Mouse (Mus musculus): ENCODE measurements at regions not wholly inside any gene's neighbourhood (a gene's known extent, or its start where the extent isn't known, plus 50 kb on each side); places are given as distances from the start of the nearest gene placed in this dataset.
"Not testable (repeated sequence)": the region's sequence is repeated elsewhere in the genome, so short reads cannot be mapped to it uniquely, and the experiment has no call there.

- not testable (repeated sequence) for H3K9ac ChIP-seq (ENCODE audit: low read depth, low read length); H3K27me3 ChIP-seq (ENCODE audit: control insufficient read depth, insufficient read depth, low read length); H3K4me1 ChIP-seq (ENCODE audit: control insufficient read depth, insufficient read depth, low read length); H3K4me3 ChIP-seq (ENCODE audit: insufficient read depth, low read depth, low read length); DNase-seq (ENCODE audit: extremely low read depth, low read depth, low spot score); H3K27ac ChIP-seq (replicated peaks; ENCODE audit: insufficient read depth, low read depth, low read length); H3K79me2 ChIP-seq (ENCODE audit: control insufficient read depth, insufficient read depth, low read length); H3K36me3 ChIP-seq (ENCODE audit: control insufficient read depth, insufficient read depth, low read length)
- WGBS, result 44% methylated on average over 1 of the region's 1 CpGs
Observed at GRCm38 (mm10) chr14:112534971-112535370, 779.4 kb upstream of the Tpm3-rs7 start.

GRCm38 (mm10) chr14:112535914-112536313, 778.5 kb upstream of the Tpm3-rs7 start:
- H3K36me3 ChIP-seq (ENCODE audit: control insufficient read depth, insufficient read depth, low read length), result no peaks in the 10 kb centered on the region
- no peaks in the 10 kb centered on the region for H3K27me3 ChIP-seq (ENCODE audit: control insufficient read depth, insufficient read depth, low read length)
- no peak overlapping the region for H3K27ac ChIP-seq (replicated peaks; ENCODE audit: insufficient read depth, low read depth, low read length)
- H3K4me3 ChIP-seq (ENCODE audit: insufficient read depth, low read depth, low read length), result no peak overlapping the region
- 62% methylated on average over 3 of the region's 3 CpGs for WGBS
- no peak for DNase-seq (ENCODE audit: extremely low read depth, low read depth, low spot score)
- no peaks in the 10 kb centered on the region for H3K79me2 ChIP-seq (ENCODE audit: control insufficient read depth, insufficient read depth, low read length)
- no peak for TF ChIP-seq CTCF (IDR thresholded peaks at IDR 0.05; ENCODE audit: low read depth, low read length)
- no peak for TF ChIP-seq POLR2A (IDR thresholded peaks at IDR 0.05; ENCODE audit: extremely low read depth, insufficient read depth, low read length)
- no peak overlapping the region for H3K9ac ChIP-seq (ENCODE audit: low read depth, low read length)
- no peaks in the 10 kb centered on the region for H3K4me1 ChIP-seq (ENCODE audit: control insufficient read depth, insufficient read depth, low read length)

GRCm38 (mm10) chr14:112542261-112542660, 772.1 kb upstream of the Tpm3-rs7 start:
- TF ChIP-seq CTCF (IDR thresholded peaks at IDR 0.05; ENCODE audit: low read depth, low read length), result no peak
- Histone ChIP-seq H3K36me3 (ENCODE audit: control insufficient read depth, insufficient read depth, low read length) (no peaks in the 10 kb centered on the region), H3K79me2 (ENCODE audit: control insufficient read depth, insufficient read depth, low read length) (no peaks in the 10 kb centered on the region), H3K4me3 (ENCODE audit: insufficient read depth, low read depth, low read length) (no peak overlapping the region), H3K27me3 (ENCODE audit: control insufficient read depth, insufficient read depth, low read length) (no peaks in the 10 kb centered on the region), H3K27ac (replicated peaks; ENCODE audit: insufficient read depth, low read depth, low read length) (no peak overlapping the region), H3K4me1 (ENCODE audit: control insufficient read depth, insufficient read depth, low read length) (no peaks in the 10 kb centered on the region), H3K9ac (ENCODE audit: low read depth, low read length) (no peak overlapping the region)
- 63% methylated on average over 1 of the region's 1 CpGs for WGBS
- no peak for DNase-seq (ENCODE audit: extremely low read depth, low read depth, low spot score)

- no peak overlapping the region for H3K27ac ChIP-seq (replicated peaks; ENCODE audit: insufficient read depth, low read depth, low read length)
- H3K36me3 ChIP-seq (ENCODE audit: control insufficient read depth, insufficient read depth, low read length), result no peaks in the 10 kb centered on the region
- no peak for TF ChIP-seq POLR2A (IDR thresholded peaks at IDR 0.05; ENCODE audit: extremely low read depth, insufficient read depth, low read length)
- TF ChIP-seq CTCF (IDR thresholded peaks at IDR 0.05; ENCODE audit: low read depth, low read length), result no peak
- H3K4me3 ChIP-seq (ENCODE audit: insufficient read depth, low read depth, low read length), result no peak overlapping the region
- no peaks in the 10 kb centered on the region for H3K27me3 ChIP-seq (ENCODE audit: control insufficient read depth, insufficient read depth, low read length)
- H3K79me2 ChIP-seq (ENCODE audit: control insufficient read depth, insufficient read depth, low read length), result no peaks in the 10 kb centered on the region
- H3K9ac ChIP-seq (ENCODE audit: low read depth, low read length), result no peak overlapping the region
- DNase-seq (ENCODE audit: extremely low read depth, low read depth, low spot score), result no peak
- no peaks in the 10 kb centered on the region for H3K4me1 ChIP-seq (ENCODE audit: control insufficient read depth, insufficient read depth, low read length)
- WGBS, result 92% methylated on average over 6 of the region's 6 CpGs
Observed at GRCm38 (mm10) chr14:112548798-112549197, 765.6 kb upstream of the Tpm3-rs7 start.

- H3K79me2 ChIP-seq (ENCODE audit: control insufficient read depth, insufficient read depth, low read length), result no peaks in the 10 kb centered on the region
- DNase-seq (ENCODE audit: extremely low read depth, low read depth, low spot score), result no peak
- H3K27ac ChIP-seq (replicated peaks; ENCODE audit: insufficient read depth, low read depth, low read length), result no peak overlapping the region
Observed at GRCm38 (mm10) chr14:112562246-112562645, 752.2 kb upstream of the Tpm3-rs7 start.

GRCm38 (mm10) chr14:112594715-112595114, 719.7 kb upstream of the Tpm3-rs7 start:
- peak; percentile 8 for DNase-seq (ENCODE audit: extremely low read depth, low read depth, low spot score)
- 62% methylated on average over 6 of the region's 6 CpGs for WGBS
- H3K79me2 ChIP-seq (ENCODE audit: control insufficient read depth, insufficient read depth, low read length), result no peaks in the 10 kb centered on the region
- no peaks in the 10 kb centered on the region for H3K4me1 ChIP-seq (ENCODE audit: control insufficient read depth, insufficient read depth, low read length)
- no peak overlapping the region for H3K4me3 ChIP-seq (ENCODE audit: insufficient read depth, low read depth, low read length)
- no peaks in the 10 kb centered on the region; the same call in 1 of the 2 replicates for H3K27me3 ChIP-seq (ENCODE audit: control insufficient read depth, insufficient read depth, low read length)
- no peak overlapping the region for H3K27ac ChIP-seq (replicated peaks; ENCODE audit: insufficient read depth, low read depth, low read length)
- no peak for TF ChIP-seq CTCF (IDR thresholded peaks at IDR 0.05; ENCODE audit: low read depth, low read length)
- no peak for TF ChIP-seq POLR2A (IDR thresholded peaks at IDR 0.05; ENCODE audit: extremely low read depth, insufficient read depth, low read length)
- no peaks in the 10 kb centered on the region for H3K36me3 ChIP-seq (ENCODE audit: control insufficient read depth, insufficient read depth, low read length)
- H3K9ac ChIP-seq (ENCODE audit: low read depth, low read length), result no peak overlapping the region

More at GRCm38 (mm10) chr14:112562246-112562645, 752.2 kb upstream of the Tpm3-rs7 start:
- no peak for TF ChIP-seq CTCF (IDR thresholded peaks at IDR 0.05; ENCODE audit: low read depth, low read length)
- TF ChIP-seq POLR2A (IDR thresholded peaks at IDR 0.05; ENCODE audit: extremely low read depth, insufficient read depth, low read length), result no peak
- Histone ChIP-seq H3K4me3 (ENCODE audit: insufficient read depth, low read depth, low read length) (no peak overlapping the region), H3K27me3 (ENCODE audit: control insufficient read depth, insufficient read depth, low read length) (no peaks in the 10 kb centered on the region), H3K9ac (ENCODE audit: low read depth, low read length) (no peak overlapping the region), H3K36me3 (ENCODE audit: control insufficient read depth, insufficient read depth, low read length) (no peaks in the 10 kb centered on the region), H3K4me1 (ENCODE audit: control insufficient read depth, insufficient read depth, low read length) (no peaks in the 10 kb centered on the region)
- WGBS, result 73% methylated on average over 2 of the region's 2 CpGs

Data from liver, adult 2 months (tissue).